Mouse (Mus musculus) adrenal gland, adult 2 months (tissue): Measurements from ENCODE around the gene Arhgef10l. TPM values are rescaled to one million over a fixed set of nuclear protein-coding genes. Genes with fewer than 3 reads are reported as not detected.

Source experiments
- DNase-seq: peaks from one replicate; pipeline ENCODE4 v3.0.0; 2021
- long read RNA-seq: library from polyadenylated mRNA; stranded (forward); transcript quantifications from one replicate; pipeline ENCODE4 v2.0.0, GENCODE M21; 2021
- polyA plus RNA-seq: library from polyadenylated mRNA; depleted of rRNA; stranded (reverse); fragments of >200 nt; gene quantifications from 2 replicates; pipeline ENCODE4 v1.2.3, GENCODE M21; 2012; rRNA removed
- total RNA-seq, 2 experiments: library from RNA; stranded (reverse); gene quantifications; 2 replicates each; pipeline ENCODE4 v1.2.3; 2021

Arhgef10l gene
- total RNA-seq (10 to 100 TPM in 1 of 2 experiments, 1 to 10 TPM in 1; 7.5 to 30.8 TPM), polyA plus RNA-seq (13.3 and 18.8 TPM in 2 replicates)
- long read RNA-seq, full-length matches to known transcripts, result 5 of 15 reads
- long read RNA-seq, partial matches to known transcripts, result 5 of 15 reads
- long read RNA-seq, other reads (novel, unspliced or antisense), result 5 of 15 reads

DNA sequence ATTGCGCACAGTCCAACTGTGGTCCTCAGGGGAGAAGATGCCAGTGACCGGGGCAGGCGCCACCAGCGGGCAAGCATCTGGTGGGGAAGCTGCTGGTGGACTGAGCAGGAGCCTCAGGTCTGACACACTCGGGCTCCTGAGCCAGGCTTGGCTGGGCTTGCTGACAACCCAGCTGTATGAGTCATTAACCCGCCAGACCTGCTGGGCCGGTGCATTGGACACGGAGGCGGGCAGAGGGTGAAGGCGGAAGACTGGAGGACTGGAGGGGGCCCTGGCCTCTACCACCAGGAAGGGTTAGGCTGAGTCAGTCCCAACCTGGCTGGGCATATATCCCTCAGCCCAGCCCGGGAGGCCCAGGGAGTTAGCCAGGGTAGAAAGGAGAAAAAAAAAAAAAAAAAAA, at the start of gene Arhgef10l:
Gene Arhgef10l, minus strand, starts transcription at position 253 of the 400 bp plus-strand sequence.
- DNase-seq, result peak; percentile 86

DNA sequence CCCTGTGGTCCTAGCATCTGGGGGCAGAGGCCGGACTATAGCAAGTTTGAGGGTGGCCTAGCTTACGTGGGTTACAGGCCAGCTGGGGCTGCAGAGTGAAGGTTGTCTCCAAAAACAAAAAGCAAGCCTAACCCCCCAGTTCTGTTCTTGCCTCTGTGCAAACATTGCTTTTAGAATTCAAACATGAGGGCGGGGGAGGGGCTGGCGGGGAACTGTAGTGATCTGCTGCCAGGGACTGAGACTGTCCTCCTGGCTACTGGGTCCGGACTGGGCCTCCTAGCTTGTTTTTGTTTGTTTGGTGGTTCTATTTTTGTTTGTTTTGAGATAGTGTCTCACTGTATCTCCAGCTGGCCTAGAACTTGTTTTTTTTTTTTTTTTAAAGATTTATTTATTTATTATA, 48.8 kb upstream of the Arhgef10l start:
- DNase-seq, result no peak

DNA sequence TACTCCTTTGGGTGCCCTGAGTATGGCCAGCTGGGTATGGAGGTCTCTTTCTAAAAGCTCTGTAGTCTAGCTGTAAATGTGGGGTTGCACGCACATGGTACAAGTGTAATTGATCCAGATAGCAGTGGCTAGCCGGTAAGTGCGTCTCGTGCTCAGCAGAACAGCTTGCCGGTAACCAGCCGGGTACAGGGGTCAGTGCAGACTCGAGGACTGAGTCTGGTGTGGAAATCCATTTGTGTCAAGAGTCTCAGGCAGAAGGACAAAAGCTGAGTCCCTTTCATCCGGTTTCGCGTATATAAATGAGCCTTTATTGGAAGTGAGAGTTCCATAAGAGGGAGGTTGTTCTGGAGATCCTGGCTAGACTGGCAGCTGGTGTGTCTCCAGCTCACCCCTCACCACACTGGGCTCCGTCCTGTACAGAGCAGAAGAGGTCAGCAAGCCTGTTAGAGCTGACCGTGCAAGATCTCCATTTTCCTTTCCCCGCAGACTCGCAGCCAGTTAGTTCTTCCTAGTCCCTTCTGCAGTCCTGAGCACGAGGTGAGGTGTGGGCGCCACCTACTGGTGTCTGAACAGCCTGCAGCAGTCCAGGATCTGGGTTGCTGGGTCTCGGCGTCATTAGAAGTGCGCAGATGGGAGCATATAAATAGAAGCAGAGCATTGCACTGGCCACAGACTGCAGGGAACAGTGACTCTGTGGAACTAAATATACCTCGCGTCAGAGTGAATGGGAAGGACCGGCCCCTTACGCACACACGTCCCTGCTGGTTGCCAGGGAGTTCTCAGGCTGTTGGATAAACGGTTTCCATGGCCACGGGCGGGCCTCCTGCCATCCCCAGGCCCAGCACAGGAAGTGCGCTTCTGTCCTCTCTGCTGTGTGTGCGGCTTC, 47.9 kb upstream of the Arhgef10l start:
- DNase-seq, result peak; percentile 90

DNA sequence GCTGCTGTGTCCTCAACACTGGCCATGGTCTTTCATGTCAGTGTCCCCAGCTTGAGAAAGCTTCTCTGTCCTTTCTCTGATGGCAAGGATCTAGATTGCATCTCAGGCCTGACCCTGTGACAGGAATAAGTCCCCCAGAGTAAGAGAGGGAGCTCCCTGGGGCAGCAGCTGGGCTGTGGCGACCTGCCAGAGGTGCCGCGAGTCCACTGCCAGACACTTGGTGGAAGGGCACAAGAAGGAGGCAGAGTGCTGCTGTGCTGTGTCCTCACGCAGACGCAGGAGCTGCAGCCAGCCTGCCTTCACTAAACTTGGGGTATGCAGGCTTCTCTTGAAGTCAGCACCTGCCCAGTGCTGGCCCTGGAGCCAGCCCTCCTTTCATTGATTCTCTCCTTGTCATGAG, 45.5 kb upstream of the Arhgef10l start:
- DNase-seq, result no peak

DNA sequence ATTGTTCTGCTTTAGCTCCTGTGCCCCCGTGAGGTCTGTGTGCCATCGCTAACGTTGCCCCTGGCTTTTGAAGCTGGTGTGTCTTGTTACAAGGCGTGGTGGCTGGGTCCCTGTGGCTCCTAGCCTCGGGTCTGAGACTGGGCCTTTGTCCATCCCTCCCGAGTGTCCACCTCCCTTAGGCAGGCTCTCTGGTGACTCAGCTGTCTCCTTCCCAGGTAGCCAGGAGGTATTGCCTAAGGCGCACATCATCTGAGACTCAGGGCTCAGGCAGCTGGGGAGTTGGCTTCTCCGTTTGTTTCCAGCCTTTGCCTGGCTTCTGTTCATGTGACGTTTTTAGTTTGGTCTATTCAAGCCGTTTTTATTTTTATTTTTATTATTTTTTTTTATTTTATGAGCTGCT, 45.0 kb upstream of the Arhgef10l start:
- DNase-seq, result no peak

DNA sequence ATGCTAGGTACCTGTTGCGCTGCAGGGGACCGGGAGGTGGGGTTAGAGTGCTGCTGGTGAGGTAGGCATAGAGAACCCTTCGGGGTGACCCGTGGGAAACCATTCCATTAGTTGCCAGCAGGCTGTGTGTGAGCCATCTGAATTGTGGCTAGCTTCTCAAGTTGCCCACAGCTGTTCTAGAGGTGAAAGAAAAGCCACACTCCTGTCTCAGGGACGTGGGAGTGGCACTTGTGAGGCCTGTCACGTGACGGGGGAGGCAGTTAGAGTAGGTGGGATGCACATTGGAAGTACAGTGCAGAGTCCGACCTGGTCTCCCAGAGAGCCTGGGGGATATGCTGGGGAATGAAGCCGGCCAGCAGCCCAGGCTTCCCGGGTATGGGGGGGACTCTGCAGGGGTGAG, 43.8 kb upstream of the Arhgef10l start:
- DNase-seq, result no peak

DNA sequence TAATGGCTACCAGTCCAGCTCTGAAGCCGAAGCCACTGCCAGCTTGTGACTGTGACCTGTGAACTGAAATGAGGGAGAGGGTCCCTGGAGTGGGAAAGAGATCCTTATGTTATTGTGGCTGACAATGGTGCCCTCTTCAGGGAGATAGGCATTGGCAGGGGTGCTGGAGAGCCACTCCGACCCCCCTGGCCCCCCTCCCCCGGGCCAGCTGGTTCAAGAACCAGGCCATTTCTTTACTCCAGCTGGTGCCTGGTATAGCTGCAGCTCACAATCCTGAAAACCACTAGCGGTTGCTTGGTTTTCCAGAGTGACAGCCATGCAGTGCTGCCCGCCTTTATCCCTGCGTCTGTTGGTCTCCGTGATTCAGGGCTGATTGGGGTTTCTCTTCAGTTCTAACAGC, 43.3 kb upstream of the Arhgef10l start:
- no peak for DNase-seq

DNA sequence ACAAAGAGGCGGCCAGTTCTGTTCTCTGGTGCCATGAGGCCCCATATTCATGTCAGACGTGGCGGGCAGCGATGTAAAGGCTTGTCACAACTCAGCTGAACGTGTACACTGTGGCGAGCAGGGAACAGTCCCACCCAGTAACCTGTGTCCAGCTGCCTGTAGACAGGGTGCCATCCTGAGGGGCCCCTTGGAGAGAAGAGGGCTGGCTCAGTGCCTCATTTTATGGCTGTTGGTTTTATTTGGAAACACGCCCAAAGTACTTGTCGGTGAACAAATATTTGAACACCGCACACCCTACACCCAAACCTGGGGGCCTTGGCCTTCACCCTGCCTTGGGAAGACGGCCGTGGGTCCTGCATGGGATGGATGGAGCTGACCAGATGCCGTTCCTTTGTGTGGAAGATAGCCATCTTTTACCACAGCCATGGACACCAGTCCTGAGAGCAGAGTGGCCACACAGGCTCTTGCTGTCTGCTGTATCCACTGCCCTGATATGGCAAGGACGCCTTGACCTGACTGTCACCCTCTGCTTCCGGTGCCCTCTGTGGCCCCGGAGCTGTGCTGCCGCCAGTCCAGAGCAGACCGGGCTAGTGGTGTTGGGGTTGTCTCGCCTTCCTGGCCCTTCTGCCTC, 42.6 kb upstream of the Arhgef10l start:
- no peak for DNase-seq

DNA sequence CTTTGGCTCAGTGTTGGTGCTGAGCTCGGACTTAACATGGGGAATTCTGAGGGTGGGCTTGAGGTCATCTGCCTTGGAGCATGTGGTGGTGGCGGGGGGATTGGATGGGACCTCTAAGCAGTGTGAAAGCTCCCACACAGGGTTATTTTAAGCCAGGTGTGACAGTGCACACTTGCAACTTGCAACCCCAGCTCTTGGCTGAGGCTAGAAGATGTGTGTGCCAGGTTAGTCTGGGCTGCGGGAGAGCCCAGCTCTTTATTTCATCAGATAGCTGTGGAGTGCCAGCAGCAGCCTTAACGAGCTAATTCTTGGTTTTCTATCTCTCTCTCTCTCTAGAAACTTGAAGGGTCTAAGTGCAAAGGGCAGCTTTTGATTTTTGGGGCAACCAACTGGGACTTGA, 41.8 kb upstream of the Arhgef10l start:
- no peak for DNase-seq

DNA sequence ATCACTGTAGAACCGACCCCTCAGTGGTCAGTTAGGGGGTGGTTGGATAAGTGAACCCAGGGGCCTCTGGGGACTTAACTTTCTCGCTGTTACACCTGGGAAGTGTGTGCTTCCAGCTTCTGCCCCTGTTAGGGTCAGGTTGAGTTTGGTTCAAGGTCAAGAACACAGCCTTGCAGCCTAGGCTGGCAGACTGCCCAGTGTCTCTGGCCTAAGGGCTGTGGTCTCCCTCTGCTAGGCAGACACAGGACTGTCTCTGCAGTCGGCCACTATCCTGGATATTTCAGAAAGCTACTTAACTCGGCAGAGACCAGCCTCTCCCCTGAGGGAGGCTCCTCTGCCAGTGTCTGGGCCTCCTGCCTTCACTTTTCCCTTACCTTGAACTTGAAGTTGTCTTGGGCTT, 38.4 kb upstream of the Arhgef10l start:
- peak; percentile 45 for DNase-seq

DNA sequence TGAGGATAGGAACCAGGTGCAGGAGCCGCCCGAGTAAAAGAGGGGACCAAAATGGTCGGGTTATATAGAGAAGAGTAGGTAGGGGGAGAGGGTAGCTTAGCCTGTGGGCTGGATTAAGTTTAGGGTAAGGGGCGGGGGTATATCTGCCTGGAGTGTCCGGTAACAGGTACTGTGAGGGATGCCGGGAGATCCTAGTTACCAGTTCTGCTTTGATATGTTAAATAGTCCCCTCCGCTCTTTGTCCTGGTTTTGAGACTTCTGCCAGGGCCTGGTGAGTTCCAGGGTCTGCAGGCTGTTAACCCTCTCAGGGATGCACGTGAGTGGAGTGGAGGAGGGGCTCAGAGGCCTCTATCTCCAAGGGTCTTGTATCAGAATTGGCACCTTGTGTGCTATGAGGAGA, 37.8 kb upstream of the Arhgef10l start:
- no peak for DNase-seq

DNA sequence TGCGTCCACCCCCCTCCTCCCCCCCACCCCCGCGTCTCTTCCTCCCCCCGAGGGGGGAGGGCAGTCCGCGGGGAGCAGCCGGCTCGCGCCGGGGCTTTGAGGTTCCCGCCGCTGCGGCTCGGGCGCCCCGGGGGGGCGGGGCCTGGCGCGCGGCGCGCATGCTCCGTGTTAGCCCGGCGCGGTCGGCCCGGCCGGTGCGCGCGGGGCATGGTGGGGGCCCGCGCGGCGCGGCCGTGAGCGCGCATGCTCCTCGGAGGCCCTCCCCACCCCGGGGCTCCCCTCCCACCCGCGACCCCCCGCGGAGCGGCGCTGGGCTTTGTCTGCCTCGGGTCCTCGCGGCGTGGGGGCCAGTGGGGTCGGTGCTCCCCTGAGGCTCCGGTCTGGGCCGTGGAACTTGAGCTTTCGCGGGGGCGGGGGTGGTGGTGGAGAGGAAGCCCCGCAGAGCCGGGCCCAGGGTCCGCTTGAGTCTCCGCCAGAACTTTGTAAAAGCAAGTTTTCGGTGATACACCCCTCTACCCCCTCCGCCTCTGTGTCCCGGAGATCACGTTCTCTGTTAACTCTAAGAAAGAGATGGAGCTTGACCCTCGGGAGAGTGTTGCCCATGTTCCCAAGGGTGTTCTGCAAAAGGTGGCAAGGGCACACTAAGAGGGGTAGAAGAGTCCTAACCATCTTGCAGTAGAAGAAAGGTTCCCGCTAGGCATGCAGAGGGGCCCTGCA, 37.0 kb upstream of the Arhgef10l start:
- peak; percentile 94 for DNase-seq

DNA sequence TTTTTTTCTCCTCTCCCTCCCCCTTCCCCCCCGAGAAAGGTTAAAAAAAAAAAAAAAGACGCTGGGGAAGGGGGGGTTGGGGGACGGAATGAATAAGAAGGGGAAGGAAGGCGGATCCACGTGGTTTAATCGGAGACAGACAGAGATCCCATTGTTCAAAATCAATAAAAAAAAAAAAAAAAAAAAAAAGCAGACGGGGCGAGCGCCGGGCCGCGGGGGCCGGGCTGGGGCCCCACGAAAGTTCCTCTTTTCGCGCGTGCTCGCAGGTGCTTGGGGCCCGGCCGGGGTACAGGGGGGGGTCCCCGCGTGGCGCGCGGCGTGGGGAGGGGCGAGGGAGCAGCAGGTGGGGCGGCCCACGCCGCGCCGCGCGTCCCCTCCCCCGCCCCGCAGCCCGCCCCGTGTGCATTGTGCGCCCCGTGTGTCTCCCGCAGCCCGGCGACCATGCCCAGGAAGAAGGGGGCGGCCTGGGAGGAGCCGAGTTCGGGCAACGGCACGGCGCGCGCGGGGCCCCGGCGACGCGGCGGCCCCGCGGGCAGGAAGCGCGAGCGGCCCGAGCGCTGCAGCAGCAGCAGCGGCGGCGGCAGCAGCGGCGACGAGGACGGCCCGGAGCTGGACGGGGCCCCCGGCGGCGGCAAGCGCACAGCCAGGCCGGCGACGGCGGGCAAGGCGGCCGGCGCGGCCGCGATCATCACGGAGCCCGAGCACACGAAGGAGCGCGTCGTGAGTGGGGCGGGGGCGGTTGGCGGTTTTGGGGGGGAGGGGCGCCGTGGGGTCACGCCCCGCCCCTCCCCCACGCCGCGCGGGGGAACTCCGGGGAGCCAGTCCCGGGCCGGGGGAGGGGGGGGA, 36.1 kb upstream of the Arhgef10l start:
- peak; percentile 67 for DNase-seq

DNA sequence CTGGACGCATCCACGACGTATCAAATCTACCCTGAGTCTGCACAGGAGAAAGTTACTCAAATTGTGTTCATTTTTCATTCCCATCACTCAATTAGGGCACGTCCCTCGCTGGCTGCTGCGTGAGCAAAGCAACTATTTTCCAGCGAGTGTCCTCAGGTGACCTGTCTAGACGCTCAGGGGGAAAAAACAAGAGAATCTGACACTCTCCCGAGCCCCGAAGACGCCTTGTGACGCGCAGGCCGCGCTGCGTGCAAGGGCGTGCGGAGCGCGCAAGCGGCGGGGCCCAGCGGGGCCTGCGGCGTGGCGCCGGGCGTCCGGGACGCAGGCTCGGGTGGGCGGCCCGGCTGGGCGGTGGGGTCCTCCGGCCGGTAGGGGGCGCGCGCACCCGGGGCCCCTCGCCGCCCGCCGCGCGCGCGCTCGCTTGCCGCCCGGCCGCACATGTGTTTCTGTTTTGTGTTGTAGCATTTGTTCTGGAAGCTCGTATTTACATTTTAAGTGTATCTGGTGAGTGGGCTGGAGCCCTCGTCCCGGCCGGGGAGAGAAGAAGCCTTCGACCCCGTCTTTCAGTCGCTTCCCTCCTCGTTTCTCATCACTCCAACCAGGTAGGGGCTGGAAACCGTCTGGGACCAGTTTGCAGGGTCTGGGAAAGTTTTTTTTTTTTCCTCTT, 35.4 kb upstream of the Arhgef10l start:
- peak; percentile 91 for DNase-seq

DNA sequence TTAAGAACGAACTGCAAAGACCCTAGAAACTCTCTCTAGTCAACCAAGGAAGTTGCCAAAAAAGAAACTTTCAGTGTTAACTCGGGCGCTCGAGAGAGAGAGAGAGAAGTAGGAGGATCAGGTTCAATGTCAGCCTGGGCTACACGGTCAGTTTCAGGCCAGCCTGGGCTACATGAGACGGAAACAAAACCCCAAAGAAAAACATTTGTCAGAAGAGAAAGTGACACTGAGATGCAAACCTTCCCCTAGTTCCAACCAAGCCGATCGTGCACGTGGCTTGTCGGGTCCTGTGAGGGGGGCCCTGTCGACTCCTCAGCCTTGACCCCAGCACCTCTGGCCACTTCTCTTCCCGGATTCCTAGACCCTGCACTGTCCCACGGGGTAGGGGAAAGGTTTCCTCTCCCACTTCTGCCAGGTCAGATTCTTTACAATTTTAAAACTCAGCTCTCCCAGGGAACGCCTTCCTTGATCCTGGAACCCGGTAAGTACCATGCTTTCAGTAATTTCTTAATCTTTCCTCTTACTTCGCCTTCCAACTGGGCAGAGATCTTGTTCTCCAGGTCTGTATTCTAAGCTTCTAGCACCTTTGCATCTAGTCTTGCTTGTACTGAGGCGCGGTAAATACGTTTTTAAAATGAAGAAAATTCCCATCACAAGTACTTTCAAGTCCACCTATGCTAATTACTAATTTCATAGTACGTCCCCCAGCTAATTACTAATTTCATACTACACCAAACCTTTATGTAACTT, 34.6 kb upstream of the Arhgef10l start, which contains the start of gene Rcc2:
Gene Rcc2, plus strand, starts transcription at position 273 of the 750 bp plus-strand sequence.
- DNase-seq, result no peak

DNA sequence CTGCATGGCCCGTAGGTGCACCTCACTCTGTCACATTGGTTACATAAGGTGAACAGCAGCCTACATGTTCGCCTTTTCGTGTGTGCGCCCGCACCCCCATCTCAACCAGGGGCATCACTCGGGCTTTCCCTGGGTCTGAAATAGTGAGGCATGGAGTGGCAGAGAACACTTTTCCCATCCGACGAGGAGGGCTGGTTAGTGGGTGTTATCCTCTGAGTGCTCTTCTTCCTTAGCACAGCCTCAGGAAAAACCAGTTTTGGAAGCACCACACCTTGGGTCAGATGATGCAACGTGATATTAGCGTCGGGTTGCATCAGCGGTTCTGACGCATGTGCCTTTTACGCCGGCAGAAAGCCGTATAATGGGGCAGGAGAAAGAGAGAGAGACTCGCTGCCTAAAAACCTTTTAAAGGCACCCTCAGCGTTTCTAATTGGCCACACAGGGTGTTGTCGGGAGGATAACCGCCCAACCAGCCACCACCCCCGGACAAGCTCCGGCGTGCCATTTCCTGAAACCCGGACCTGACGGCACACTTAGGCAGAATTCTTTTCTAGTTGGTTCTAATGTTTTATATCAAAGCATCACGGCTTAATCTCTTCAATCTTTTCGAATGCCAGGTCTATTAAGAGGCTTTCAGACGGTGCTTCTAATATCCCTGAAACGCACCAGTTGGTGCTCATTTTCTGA, 33.8 kb upstream of the Arhgef10l start:
- DNase-seq, result peak; percentile 88

DNA sequence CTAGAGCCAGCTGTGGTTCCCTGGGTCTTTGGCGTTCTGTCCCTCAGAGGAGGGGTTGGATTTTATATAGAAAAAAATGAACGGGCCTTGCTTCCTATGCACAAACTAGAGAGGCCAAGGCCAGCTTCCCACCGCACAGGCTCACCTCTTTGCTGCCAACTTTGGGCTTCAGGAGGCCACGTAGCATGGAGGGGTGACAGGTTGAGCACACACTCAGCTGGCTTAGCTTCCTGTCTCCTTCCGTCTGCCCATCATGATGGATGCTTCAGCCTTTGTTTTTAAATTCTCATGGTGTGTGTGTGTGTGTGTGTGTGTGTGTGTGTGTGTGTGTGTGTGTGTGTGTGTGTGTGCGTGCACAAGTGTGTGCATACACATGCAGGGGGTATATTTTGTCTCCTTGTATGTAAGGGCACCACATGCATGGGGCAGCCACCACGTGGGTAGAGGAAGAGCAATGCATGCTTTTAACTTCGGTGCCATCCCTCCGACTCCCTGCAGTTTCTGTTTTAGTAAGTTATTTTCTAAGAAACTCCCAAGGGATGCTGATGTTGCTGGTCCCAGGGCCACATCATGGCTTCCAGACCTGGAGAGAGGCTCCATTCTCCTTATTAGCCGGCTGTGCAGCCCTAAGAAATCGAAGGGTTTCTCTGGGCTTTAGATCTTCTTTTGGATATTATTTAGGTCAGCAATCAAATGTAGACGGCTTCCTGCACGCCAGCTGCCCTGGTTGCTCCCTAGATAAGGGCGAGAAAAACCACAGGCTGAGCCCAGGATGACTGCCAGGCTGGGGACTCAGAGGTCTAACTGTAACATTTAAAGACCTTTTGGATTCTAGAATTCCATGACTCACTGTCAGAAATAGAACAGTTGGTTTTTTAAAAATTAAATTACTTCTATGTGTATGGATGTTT, 30.1 kb upstream of the Arhgef10l start:
- DNase-seq, result no peak

DNA sequence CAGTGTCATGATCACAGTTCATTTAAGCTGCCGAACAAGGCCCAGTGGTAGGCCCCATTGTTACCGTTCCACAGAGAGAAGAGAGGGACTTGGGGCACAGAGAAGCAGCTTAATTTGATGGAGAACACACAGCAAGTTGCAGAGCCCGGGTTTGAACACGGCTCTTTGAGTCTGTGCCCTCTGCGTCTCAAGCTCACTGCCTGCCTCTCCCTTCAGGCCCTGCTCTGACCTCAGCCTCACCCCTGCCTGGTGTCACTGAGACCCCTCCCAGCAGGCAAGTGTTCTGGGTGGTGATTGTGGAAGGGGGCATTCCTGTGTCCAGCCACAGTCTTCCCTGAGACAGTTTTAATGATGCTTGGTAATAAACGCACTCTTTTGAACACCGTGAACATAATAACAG, 29.3 kb upstream of the Arhgef10l start:
- no peak for DNase-seq
